Mouse (Mus musculus) erythroblast, embryonic 14.5 days (primary cell): ENCODE measurements around the gene Plekha6. TPM values are rescaled to one million over a fixed set of nuclear protein-coding genes. Genes with fewer than 3 reads are reported as not detected.
A peak's percentile ranks its signal among the peaks of the same experiment; 100 is the strongest.

Source experiments
- H3K27me3 ChIP-seq: 2 replicates; pipeline ENCODE4 v1.6.1; 2012; ENCODE audit warnings: inconsistent platforms; ENCODE audit not compliant: control insufficient read depth
- H3K36me3 ChIP-seq: 2 replicates; pipeline ENCODE4 v1.6.1; 2012; ENCODE audit warnings: mild to moderate bottlenecking, inconsistent platforms; ENCODE audit not compliant: control insufficient read depth
- H3K4me1 ChIP-seq: 2 replicates; pipeline ENCODE4 v1.6.1; 2012; ENCODE audit warnings: inconsistent platforms; ENCODE audit not compliant: control insufficient read depth
- H3K4me3 ChIP-seq: replicated peaks from 2 replicates; pipeline ENCODE3; 2012; ENCODE audit warnings: moderate library complexity, mild to moderate bottlenecking, inconsistent platforms
- H3K9me3 ChIP-seq: 2 replicates; pipeline ENCODE4 v1.6.1; 2012; ENCODE audit warnings: low read length, inconsistent platforms, mixed read lengths; ENCODE audit not compliant: control insufficient read depth
- GATA1 ChIP-seq: IDR thresholded peaks from 2 replicates; pipeline ENCODE4 v1.6.1; 2012; ENCODE audit warnings: low read length, inconsistent platforms, mixed read lengths
- TAL1 ChIP-seq: IDR thresholded peaks from 3 replicates; pipeline ENCODE4 v1.6.1; 2012; ENCODE audit warnings: low read length, inconsistent platforms, mixed read lengths
- polyA plus RNA-seq: library from polyadenylated mRNA; stranded (reverse); fragments of >175 nt; gene quantifications from 2 replicates; pipeline ENCODE4 v1.2.3, GENCODE M21; 2012

The Plekha6 gene
- 0.01 and 0.04 TPM in 2 replicates for polyA plus RNA-seq

- Histone ChIP-seq H3K4me1 (peaks cover 4% of the 10 kb centered on the region), H3K27me3 (peaks cover 88% of the 10 kb centered on the region)
Observed at GRCm38 (mm10) chr1:133163820-133164431, at the start of gene Plekha6. TSS of gene Plekha6 (plus strand) at chr1:133164210.

GRCm38 (mm10) chr1:133116108-133116507 lies 47.9 kb upstream of the Plekha6 start:
- Histone ChIP-seq H3K9me3 (peaks cover 4% of the 10 kb centered on the region), H3K4me3 (no peak overlapping the region), H3K27me3 (no peaks in the 10 kb centered on the region), H3K4me1 (peaks cover 36% of the 10 kb centered on the region), H3K36me3 (no peaks in the 10 kb centered on the region; the same call in 1 of the 2 replicates)
- TF ChIP-seq TAL1 (no peak), GATA1 (no peak)

More at GRCm38 (mm10) chr1:133163820-133164431, at the start of gene Plekha6:
- Histone ChIP-seq H3K9me3 (no peaks in the 10 kb centered on the region; the same call in 1 of the 2 replicates), H3K4me3 (peak within 1 kb of the TSS; percentile 18), H3K36me3 (no peaks in the 10 kb centered on the region)
- TF ChIP-seq GATA1: no peak
- TF ChIP-seq TAL1: no peak

GRCm38 (mm10) chr1:133118127-133118526 lies 45.9 kb upstream of the Plekha6 start:
- no peaks in the 10 kb centered on the region for H3K27me3 ChIP-seq
- no peak overlapping the region for H3K4me3 ChIP-seq
- no peak for TF ChIP-seq TAL1
- no peak for TF ChIP-seq GATA1
- H3K36me3 ChIP-seq: no peaks in the 10 kb centered on the region; the same call in 1 of the 2 replicates
- H3K9me3 ChIP-seq: peaks cover 4% of the 10 kb centered on the region
- H3K4me1 ChIP-seq: peaks cover 40% of the 10 kb centered on the region

GRCm38 (mm10) chr1:133118844-133119243 lies 45.2 kb upstream of the Plekha6 start:
- no peaks in the 10 kb centered on the region; the same call in 1 of the 2 replicates for H3K36me3 ChIP-seq
- TF ChIP-seq TAL1 (0 out of 3 replicates have a peak, but pooled peaks have one; percentile 24), GATA1 (peak; percentile 40)
- peak overlapping the region; percentile 2 for H3K4me3 ChIP-seq
- peaks cover 4% of the 10 kb centered on the region for H3K9me3 ChIP-seq
- H3K4me1 ChIP-seq: peaks cover 40% of the 10 kb centered on the region
- no peaks in the 10 kb centered on the region for H3K27me3 ChIP-seq

- no peak for TF ChIP-seq GATA1
- TF ChIP-seq TAL1: no peak
- peaks cover under 1% of the 10 kb centered on the region for H3K9me3 ChIP-seq
Observed at GRCm38 (mm10) chr1:133119931-133120712, 43.9 kb upstream of the Plekha6 start.

GRCm38 (mm10) chr1:133121246-133121645 lies 42.8 kb upstream of the Plekha6 start:
- no peaks in the 10 kb centered on the region for H3K36me3 ChIP-seq
- no peak for TF ChIP-seq TAL1
- TF ChIP-seq GATA1: no peak
- no peaks in the 10 kb centered on the region for H3K27me3 ChIP-seq
- H3K9me3 ChIP-seq: no peaks in the 10 kb centered on the region
- H3K4me3 ChIP-seq: no peak overlapping the region
- H3K4me1 ChIP-seq: peaks cover 44% of the 10 kb centered on the region

More at GRCm38 (mm10) chr1:133119931-133120712, 43.9 kb upstream of the Plekha6 start:
- Histone ChIP-seq H3K4me3 (no peak overlapping the region), H3K4me1 (peaks cover 42% of the 10 kb centered on the region), H3K36me3 (no peaks in the 10 kb centered on the region), H3K27me3 (no peaks in the 10 kb centered on the region)

- Histone ChIP-seq H3K9me3 (no peaks in the 10 kb centered on the region), H3K4me1 (peaks cover 41% of the 10 kb centered on the region), H3K36me3 (no peaks in the 10 kb centered on the region), H3K4me3 (no peak overlapping the region), H3K27me3 (no peaks in the 10 kb centered on the region)
- TF ChIP-seq TAL1: no peak
- TF ChIP-seq GATA1: no peak
Observed at GRCm38 (mm10) chr1:133124137-133124536, 39.9 kb upstream of the Plekha6 start.

GRCm38 (mm10) chr1:133125640-133126364 lies 38.2 kb upstream of the Plekha6 start:
- no peak for TF ChIP-seq TAL1
- no peak for TF ChIP-seq GATA1
- no peaks in the 10 kb centered on the region; the same call in 1 of the 2 replicates for H3K36me3 ChIP-seq
- no peaks in the 10 kb centered on the region for H3K9me3 ChIP-seq
- no peaks in the 10 kb centered on the region for H3K27me3 ChIP-seq
- H3K4me1 ChIP-seq: peaks cover 41% of the 10 kb centered on the region
- no peak overlapping the region for H3K4me3 ChIP-seq

- no peak overlapping the region for H3K4me3 ChIP-seq
- H3K36me3 ChIP-seq: no peaks in the 10 kb centered on the region; the same call in 1 of the 2 replicates
- H3K27me3 ChIP-seq: no peaks in the 10 kb centered on the region
- TF ChIP-seq TAL1: no peak
- no peak for TF ChIP-seq GATA1
- H3K4me1 ChIP-seq: peaks cover 36% of the 10 kb centered on the region
- H3K9me3 ChIP-seq: no peaks in the 10 kb centered on the region
Observed at GRCm38 (mm10) chr1:133126365-133126740, 37.7 kb upstream of the Plekha6 start.
